Mouse (Mus musculus): Measurements from ENCODE around the gene C330007P06Rik. TPM values are rescaled to one million over a fixed set of nuclear protein-coding genes. Genes with fewer than 3 reads are reported as not detected.

The C330007P06Rik gene
- polyA plus RNA-seq, 1 experiment from 2014 or later: 25.1 TPM

GRCm38 (mm10) chrX:36830271-36830670, 43.6 kb downstream of the C330007P06Rik start:
- H3K27ac ChIP-seq: no peak overlapping the region
- H3K4me3 ChIP-seq: no peak overlapping the region
- WGBS: 43% methylated on average over 5 of the region's 5 CpGs
- no peak for DNase-seq (ENCODE audit: low spot score)
- H3K4me1 ChIP-seq (replicated peaks): peaks cover 8% of the 10 kb centered on the region; the same call in 1 of the 2 replicates
- H3K36me3 ChIP-seq: no peaks in the 10 kb centered on the region
- H3K9me3 ChIP-seq: no peaks in the 10 kb centered on the region
- H3K27me3 ChIP-seq (ENCODE audit: insufficient read depth, poor library complexity, severe bottlenecking): no peaks in the 10 kb centered on the region

DNA sequence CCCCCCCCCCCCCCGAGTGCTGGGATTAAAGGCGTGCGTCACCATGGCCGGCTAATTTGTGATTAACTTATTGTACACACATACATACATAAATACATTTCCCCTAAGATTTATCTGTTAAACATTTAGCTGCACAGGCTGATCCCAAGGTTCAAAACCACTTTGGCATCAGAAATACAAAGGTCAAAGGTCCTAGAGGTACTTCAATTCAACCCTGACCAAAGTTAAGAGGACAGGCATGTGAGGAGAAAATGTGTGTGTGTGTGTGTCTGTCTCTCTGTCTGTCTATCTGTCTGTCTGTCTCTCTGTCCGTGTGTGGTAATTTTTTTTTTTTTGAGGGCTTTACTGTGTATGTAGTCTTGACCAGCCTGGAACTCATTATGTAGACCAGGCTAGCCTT, 47.0 kb downstream of the C330007P06Rik start:
- H3K27me3 ChIP-seq (ENCODE audit: insufficient read depth, poor library complexity, severe bottlenecking): no peaks in the 10 kb centered on the region
- no peak overlapping the region for H3K27ac ChIP-seq
- H3K4me3 ChIP-seq: no peak overlapping the region
- WGBS: 88% methylated on average over 5 of the region's 5 CpGs
- no peaks in the 10 kb centered on the region for H3K4me1 ChIP-seq (replicated peaks)
- no peak for DNase-seq (ENCODE audit: low spot score)
- H3K36me3 ChIP-seq: no peaks in the 10 kb centered on the region
- no peaks in the 10 kb centered on the region for H3K9me3 ChIP-seq

GRCm38 (mm10) chrX:36825032-36825431, 48.9 kb downstream of the C330007P06Rik start:
- no peaks in the 10 kb centered on the region for H3K4me1 ChIP-seq (replicated peaks)
- DNase-seq (ENCODE audit: low spot score): no peak

GRCm38 (mm10) chrX:36823932-36824711, 49.8 kb downstream of the C330007P06Rik start:
- Histone ChIP-seq H3K27me3 (ENCODE audit: insufficient read depth, poor library complexity, severe bottlenecking) (no peaks in the 10 kb centered on the region), H3K4me3 (no peak overlapping the region), H3K36me3 (no peaks in the 10 kb centered on the region), H3K4me1 (replicated peaks) (no peaks in the 10 kb centered on the region; the same call in 1 of the 2 replicates), H3K27ac (no peak overlapping the region), H3K9me3 (no peaks in the 10 kb centered on the region)
- 88% methylated on average over 10 of the region's 10 CpGs for WGBS
- DNase-seq (ENCODE audit: low spot score): no peak

More at GRCm38 (mm10) chrX:36825032-36825431, 48.9 kb downstream of the C330007P06Rik start:
- H3K27ac ChIP-seq: no peak overlapping the region
- H3K4me3 ChIP-seq: no peak overlapping the region
- no peaks in the 10 kb centered on the region for H3K36me3 ChIP-seq
- H3K27me3 ChIP-seq (ENCODE audit: insufficient read depth, poor library complexity, severe bottlenecking): no peaks in the 10 kb centered on the region
- no peaks in the 10 kb centered on the region for H3K9me3 ChIP-seq
- 67% methylated on average over 2 of the region's 2 CpGs for WGBS

GRCm38 (mm10) chrX:36820201-36820600, 53.7 kb downstream of the C330007P06Rik start:
- peak; percentile 51 for DNase-seq (ENCODE audit: low spot score)
- peaks cover 9% of the 10 kb centered on the region for H3K4me1 ChIP-seq (replicated peaks)
- no peak overlapping the region for H3K27ac ChIP-seq
- H3K36me3 ChIP-seq: no peaks in the 10 kb centered on the region
- H3K27me3 ChIP-seq (ENCODE audit: insufficient read depth, poor library complexity, severe bottlenecking): no peaks in the 10 kb centered on the region
- 24% methylated on average over 4 of the region's 4 CpGs for WGBS
- H3K9me3 ChIP-seq: no peaks in the 10 kb centered on the region
- H3K4me3 ChIP-seq: no peak overlapping the region

- H3K4me3 ChIP-seq: no peak overlapping the region
- H3K27me3 ChIP-seq (ENCODE audit: insufficient read depth, poor library complexity, severe bottlenecking): no peaks in the 10 kb centered on the region
- 68% methylated on average over 4 of the region's 4 CpGs for WGBS
- H3K9me3 ChIP-seq: no peaks in the 10 kb centered on the region
- DNase-seq (ENCODE audit: low spot score): no peak
- no peaks in the 10 kb centered on the region for H3K36me3 ChIP-seq
- peak overlapping the region; percentile 64; the same call in 1 of the 2 replicates for H3K27ac ChIP-seq
- peaks cover 9% of the 10 kb centered on the region for H3K4me1 ChIP-seq (replicated peaks)
Observed at GRCm38 (mm10) chrX:36819575-36819974, 54.3 kb downstream of the C330007P06Rik start.

DNA sequence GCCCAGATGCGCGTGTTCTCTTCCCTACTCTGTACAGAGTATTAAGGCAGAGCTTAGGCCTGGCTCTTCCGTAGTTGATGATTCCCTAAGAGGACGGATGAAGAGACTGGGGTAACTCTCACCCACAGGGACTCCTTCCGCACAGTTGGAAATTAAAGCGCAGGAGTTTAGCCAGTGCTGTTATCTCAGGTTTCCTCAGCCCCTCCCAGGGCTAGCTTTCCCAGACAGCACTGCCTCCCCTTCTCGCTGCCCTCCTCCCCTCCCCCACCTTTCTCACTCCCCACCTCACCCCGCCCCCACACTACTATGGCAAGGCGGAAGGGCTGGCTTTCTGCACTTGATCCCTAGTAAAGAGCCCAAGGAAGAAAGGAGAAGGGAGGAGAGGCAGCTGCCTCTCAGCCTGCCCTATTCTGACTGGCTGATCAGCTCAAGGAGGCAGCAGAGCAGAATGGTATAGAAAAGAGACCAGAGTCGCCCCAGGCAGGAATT, 56.9 kb downstream of the C330007P06Rik start:
- 10% methylated on average over 10 of the region's 10 CpGs for WGBS
- H3K27ac ChIP-seq: peak overlapping the region; percentile 84
- peak overlapping the region; percentile 37 for H3K4me3 ChIP-seq
- no peaks in the 10 kb centered on the region for H3K27me3 ChIP-seq (ENCODE audit: insufficient read depth, poor library complexity, severe bottlenecking)
- no peaks in the 10 kb centered on the region for H3K36me3 ChIP-seq
- no peaks in the 10 kb centered on the region for H3K9me3 ChIP-seq
- H3K4me1 ChIP-seq (replicated peaks): peaks cover 9% of the 10 kb centered on the region
- DNase-seq (ENCODE audit: low spot score): peak; percentile 75

DNA sequence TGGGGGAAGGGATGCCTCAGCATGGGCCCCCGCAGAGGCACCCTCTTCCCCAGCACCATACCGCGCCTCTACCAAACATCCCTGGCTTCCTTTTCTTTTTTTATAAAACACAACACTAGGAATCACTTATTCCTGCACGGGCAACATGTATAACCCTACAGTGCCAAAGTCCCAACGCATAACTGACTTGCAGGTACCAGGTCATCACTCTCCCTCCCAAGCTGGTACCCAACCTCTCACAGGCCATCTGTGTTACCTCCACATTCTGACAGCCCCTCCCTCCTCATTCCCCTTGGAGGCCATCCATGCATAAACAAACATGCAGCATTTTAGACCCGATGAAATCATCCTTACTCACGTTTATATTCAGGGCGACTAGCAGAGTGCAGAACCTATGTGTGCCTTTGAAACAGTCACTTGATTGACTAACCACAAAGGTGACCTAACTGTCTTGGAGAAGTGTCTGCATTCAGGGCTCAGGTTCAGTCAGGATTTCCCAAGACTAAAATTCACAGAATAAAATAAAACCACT, 57.5 kb downstream of the C330007P06Rik start:
- WGBS: 24% methylated on average over 8 of the region's 8 CpGs
- Histone ChIP-seq H3K4me1 (replicated peaks) (peaks cover 9% of the 10 kb centered on the region), H3K27ac (peak overlapping the region; percentile 84), H3K36me3 (no peaks in the 10 kb centered on the region), H3K4me3 (peak overlapping the region; percentile 37), H3K9me3 (no peaks in the 10 kb centered on the region), H3K27me3 (ENCODE audit: insufficient read depth, poor library complexity, severe bottlenecking) (no peaks in the 10 kb centered on the region)
- no peak for DNase-seq (ENCODE audit: low spot score)

GRCm38 (mm10) chrX:36815439-36815838, 58.5 kb downstream of the C330007P06Rik start:
- H3K4me3 ChIP-seq: no peak overlapping the region
- H3K27me3 ChIP-seq (ENCODE audit: insufficient read depth, poor library complexity, severe bottlenecking): no peaks in the 10 kb centered on the region
- no peak for DNase-seq (ENCODE audit: low spot score)
- H3K4me1 ChIP-seq (replicated peaks): peaks cover 9% of the 10 kb centered on the region
- H3K9me3 ChIP-seq: no peaks in the 10 kb centered on the region
- H3K27ac ChIP-seq: no peak overlapping the region
- H3K36me3 ChIP-seq: no peaks in the 10 kb centered on the region
- 73% methylated on average over 4 of the region's 4 CpGs for WGBS

DNA sequence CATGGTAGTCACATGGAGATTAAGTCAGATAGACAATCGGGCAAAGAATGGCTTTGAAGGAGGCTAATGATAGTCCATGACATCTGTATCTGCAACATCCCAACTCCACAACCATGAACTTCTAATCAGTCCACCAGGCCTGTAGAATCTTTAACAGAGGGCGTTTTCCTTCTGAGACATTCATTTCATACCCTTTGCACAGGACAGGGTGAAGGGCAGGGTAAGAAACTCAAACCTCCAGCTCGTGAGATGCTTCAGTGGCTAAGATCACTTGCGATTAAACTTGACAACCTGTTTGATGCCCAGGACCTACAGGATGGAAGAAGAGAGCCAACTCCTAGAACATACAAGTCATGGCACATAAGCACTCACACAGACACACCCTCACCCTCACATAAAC, 58.9 kb downstream of the C330007P06Rik start:
- no peak overlapping the region for H3K27ac ChIP-seq
- no peak overlapping the region for H3K4me3 ChIP-seq
- 85% methylated on average over 4 of the region's 4 CpGs for WGBS
- no peaks in the 10 kb centered on the region for H3K36me3 ChIP-seq
- H3K9me3 ChIP-seq: no peaks in the 10 kb centered on the region
- no peaks in the 10 kb centered on the region for H3K27me3 ChIP-seq (ENCODE audit: insufficient read depth, poor library complexity, severe bottlenecking)
- peaks cover 9% of the 10 kb centered on the region for H3K4me1 ChIP-seq (replicated peaks)
- no peak for DNase-seq (ENCODE audit: low spot score)

DNA sequence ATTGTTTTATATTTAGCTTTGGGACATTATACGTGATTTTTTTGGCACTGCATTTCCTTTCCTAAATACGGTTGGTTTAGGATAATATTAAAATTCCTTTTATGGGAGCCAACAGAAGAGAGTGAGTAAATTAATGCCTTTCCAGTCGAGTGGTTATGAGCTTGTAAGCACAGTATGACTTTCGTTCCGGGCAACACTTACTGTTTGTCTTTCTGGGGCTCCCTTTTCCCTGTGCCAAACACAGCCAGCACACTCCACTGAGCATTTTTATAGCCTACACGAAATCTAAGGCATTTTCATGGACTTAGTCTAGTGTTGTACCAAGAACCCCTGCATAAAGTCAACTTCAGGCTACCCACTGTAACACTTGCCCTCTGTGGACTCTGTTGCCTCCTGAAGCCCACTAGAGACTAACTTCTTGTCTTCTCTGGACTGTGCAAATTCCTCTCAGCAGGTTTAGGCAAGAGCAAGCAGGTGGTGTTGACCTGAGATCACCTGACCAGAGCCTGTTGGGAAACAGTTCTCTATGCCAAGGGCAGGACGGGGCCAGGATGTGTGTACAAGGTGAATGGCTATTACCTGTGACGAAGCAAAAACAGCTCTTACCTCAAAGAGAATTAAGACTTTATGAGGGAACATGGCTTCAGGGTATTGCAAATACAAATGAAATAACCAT, 59.6 kb downstream of the C330007P06Rik start:
- H3K9me3 ChIP-seq: no peaks in the 10 kb centered on the region
- WGBS: 83% methylated on average over 8 of the region's 8 CpGs

DNA sequence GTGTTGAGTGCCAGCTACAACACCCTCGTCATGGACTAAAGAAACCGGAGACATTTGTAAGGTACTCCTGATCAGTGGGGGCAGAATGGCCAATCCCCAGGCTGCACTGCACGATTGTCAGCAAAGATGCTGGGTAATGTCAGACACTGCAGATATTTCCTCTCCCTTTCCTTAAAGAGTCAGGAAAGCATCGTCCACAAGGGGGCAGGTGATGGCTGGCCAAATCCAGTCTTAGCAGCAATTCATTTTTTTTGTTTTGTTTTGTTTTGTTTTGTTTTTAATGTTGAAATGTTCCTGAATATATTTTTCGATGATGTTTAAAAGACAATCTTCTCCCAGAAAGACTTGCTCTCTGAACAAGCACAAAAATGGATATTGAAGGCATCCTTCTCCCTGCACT, 62.5 kb downstream of the C330007P06Rik start:
- DNase-seq (ENCODE audit: low spot score): no peak
- WGBS: 53% methylated on average over 5 of the region's 5 CpGs
- H3K4me3 ChIP-seq: no peak overlapping the region
- no peaks in the 10 kb centered on the region for H3K9me3 ChIP-seq
- no peak overlapping the region for H3K27ac ChIP-seq
- H3K36me3 ChIP-seq: no peaks in the 10 kb centered on the region
- H3K27me3 ChIP-seq (ENCODE audit: insufficient read depth, poor library complexity, severe bottlenecking): no peaks in the 10 kb centered on the region
- peaks cover 13% of the 10 kb centered on the region for H3K4me1 ChIP-seq (replicated peaks)

More for the DNA sequence above, 59.6 kb downstream of the C330007P06Rik start:
- H3K4me1 ChIP-seq (replicated peaks): peaks cover 9% of the 10 kb centered on the region
- no peaks in the 10 kb centered on the region for H3K27me3 ChIP-seq (ENCODE audit: insufficient read depth, poor library complexity, severe bottlenecking)
- no peak for DNase-seq (ENCODE audit: low spot score)
- H3K36me3 ChIP-seq: no peaks in the 10 kb centered on the region
- no peak overlapping the region for H3K4me3 ChIP-seq
- H3K27ac ChIP-seq: no peak overlapping the region

DNA sequence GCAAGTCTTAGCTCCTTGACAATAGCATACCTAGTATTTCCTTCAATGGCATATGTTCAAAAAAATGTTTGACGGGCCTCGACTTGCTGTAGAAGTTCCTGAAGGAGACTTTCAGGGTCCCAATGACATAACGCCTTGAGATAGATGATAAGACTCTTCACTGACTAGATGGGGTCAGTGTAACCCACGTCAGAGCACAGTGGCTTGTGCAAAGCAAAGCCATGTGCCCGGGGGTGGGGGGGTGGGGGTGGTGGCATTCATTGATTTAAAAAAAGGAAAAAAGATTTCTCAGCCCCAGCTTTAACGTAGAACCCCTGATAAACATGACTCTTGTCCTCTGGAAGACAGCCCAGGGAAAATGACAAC, 65.6 kb downstream of the C330007P06Rik start:
- no peaks in the 10 kb centered on the region for H3K9me3 ChIP-seq
- WGBS: 77% methylated on average over 6 of the region's 6 CpGs
- H3K27me3 ChIP-seq (ENCODE audit: insufficient read depth, poor library complexity, severe bottlenecking): no peaks in the 10 kb centered on the region
- H3K4me3 ChIP-seq: peak overlapping the region; percentile 43
- DNase-seq (ENCODE audit: low spot score): no peak
- no peaks in the 10 kb centered on the region for H3K36me3 ChIP-seq
- peaks cover 10% of the 10 kb centered on the region; the same call in 1 of the 2 replicates for H3K4me1 ChIP-seq (replicated peaks)
- peak overlapping the region; percentile 85 for H3K27ac ChIP-seq
